Mouse (Mus musculus): ENCODE results near the gene Zcchc14.
"Not testable (repeated sequence)": the region's sequence is repeated elsewhere in the genome, so short reads cannot be mapped to it uniquely, and the experiment has no call there.

The Zcchc14 gene

GRCm38 (mm10) chr8:121620801-121621516, 31.7 kb downstream of the Zcchc14 start:
- no peak for DNase-seq

DNA sequence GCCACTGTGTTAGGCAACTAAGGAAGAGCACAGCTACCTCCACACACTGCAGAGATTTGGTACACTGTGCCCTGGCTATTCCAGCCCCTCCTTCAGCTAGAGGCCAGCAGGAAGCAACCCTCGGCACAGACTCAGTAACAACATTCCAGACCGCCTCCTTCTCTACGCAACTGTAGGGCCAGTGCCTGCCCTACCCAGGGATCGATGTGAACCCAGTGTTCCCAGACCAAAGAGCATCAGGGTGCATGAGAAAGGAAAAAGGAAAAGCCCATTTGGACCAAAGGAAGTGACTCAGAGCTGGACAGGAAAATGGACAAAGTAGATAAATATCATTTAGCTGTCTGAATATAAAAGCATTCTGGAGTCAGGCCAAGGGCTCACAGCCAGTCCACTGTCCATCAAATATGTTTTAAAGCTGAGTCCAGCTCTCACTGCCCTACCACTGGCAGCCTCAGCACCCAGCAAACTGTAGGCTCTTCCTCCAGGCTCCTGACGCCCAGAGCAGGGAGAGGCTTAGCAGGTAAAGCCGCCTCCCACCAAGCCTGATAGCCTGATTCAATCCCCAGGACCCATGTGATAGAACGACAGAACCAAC, 33.2 kb downstream of the Zcchc14 start:
- no peak for DNase-seq

DNA sequence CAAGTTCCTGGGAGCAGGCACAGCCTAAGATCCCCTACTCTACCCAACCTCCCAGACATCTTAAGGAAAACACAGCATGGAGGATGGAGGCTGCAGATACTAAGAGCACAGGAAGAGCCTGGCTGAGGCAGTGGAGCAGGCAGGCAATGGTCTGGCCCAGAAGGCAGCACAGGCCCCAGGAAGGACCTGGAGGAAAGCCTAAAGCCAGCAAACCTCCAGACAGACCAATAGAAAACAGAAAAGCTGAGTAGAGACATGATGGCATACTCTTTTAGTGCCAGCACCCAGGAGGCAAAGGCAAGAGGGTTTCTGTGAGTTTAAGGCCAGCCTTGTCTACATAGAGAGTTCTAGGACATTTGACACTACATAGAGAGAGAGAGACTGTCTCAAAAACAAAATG, 39.3 kb downstream of the Zcchc14 start:
- DNase-seq = no peak

- DNase-seq = no peak
Observed at GRCm38 (mm10) chr8:121609916-121610315, 42.8 kb downstream of the Zcchc14 start.

DNA sequence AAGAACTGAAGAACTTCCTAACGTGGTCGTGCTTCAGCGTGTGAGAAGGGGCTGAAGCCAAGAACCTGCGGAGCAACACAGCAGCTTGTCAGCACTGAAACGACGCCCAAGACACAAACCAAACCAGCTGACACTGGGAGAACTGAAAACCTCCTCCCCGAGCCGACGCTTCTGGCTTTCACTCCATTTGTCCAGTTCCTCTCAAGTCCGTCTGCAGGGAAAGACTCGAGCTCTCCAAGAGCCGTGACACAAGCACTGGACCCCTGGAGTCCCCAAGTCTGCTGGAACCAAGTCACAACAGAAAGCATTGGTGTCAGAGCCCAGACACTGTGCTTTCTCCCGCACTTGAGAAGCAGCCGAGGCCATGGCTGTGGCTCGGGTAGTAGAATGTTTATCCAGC, 43.5 kb downstream of the Zcchc14 start:
- no peak for DNase-seq

GRCm38 (mm10) chr8:121607661-121608060, 45.0 kb downstream of the Zcchc14 start:
- DNase-seq = no peak

DNA sequence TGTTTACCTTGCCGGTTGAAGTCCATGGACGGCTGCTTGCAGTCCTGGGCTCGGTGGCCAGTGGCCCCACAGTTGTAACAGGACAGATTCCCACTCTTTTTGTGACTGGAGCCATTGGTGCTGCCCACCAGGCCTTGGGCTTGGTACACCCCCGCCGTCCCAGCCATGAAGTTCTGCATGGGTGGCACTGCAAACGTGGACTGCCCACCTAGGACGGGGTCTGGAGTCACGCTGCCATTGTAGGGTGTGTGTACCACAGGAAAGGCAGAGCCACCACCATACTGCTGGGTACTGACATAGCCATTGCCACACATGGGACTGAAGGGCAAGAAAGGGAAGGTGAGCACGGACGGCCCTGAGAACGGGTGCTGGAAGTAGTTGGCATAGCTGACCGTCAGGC, 48.9 kb downstream of the Zcchc14 start:
- no peak for DNase-seq

DNA sequence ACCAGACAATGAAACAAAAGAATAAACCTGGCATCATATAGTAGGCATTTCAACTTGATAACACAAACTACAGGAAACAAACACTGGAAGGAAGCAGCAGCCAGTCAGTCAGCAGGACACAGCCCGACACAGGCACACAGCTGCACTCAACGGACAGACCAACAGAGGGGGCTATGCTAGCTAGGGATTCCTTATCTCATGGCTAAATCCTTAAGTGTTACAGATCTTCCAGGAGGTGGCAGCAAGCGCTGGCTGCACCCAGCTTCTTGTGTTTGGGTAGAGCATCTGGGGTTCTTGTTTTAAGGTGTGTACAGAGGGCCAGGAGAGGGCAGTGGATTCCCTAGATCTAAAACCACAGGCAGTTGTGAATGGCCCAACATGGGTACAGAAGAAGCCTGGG, 49.8 kb downstream of the Zcchc14 start:
- DNase-seq = peak; percentile 82

DNA sequence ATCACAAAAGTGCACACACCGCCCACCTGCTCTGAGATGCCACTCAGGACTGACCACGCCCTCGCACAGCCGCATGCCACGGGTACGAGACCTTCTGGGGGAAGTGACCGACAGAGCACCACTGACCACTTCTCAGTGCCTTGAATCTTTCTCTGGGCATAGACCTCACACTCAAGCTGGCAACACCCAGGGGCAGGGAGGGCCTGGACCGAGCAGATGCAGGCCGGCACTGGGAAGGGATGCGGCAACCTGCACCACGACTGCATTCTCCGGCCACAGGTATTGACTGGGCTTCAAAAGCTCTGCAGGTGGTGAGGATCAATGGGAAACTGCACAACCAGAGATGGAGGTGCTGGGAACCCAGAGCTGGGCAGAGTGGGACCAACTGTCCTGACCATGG, 50.3 kb downstream of the Zcchc14 start:
- DNase-seq = no peak

DNA sequence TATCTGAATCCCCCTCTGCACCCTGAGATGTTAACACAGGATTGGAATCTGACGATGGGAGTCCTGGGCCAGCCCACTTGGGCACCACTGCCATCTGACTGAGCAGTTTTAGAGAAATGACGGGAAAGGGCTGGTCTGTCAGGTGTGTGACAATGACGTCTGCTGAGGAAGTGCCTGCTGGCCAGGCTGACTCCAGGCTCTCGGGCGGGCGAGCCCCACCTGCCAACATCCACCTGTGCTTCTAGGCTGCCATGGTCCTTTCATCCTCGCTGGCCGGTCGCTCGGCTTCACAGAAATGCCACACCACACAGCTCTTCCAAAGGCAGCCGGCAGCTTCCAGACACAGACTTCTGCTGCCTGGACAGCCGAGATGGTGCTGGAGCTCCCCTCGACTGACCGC, 52.9 kb downstream of the Zcchc14 start:
- no peak for DNase-seq

GRCm38 (mm10) chr8:121598892-121599291, 53.8 kb downstream of the Zcchc14 start:
- peak; percentile 73 for DNase-seq

DNA sequence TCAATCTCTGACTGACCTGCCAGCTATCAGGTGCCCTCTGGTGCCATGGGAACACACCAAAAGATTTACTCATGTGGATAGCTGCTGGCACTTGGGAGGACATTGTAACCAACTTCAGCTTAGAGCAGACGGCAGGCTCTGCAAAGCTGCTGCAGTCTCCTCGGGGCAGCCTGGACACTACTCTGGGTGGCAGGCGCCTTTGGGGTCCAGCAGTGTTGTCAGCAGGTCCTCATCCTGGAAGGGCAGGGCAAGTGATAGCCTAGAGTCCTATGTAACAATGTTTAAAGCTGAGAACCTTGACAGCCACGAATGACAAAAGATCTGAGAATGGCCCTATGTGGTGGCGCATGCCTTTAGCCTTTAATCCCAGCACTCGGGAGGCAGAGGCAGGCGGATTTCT, 54.5 kb downstream of the Zcchc14 start:
- DNase-seq = no peak

DNA sequence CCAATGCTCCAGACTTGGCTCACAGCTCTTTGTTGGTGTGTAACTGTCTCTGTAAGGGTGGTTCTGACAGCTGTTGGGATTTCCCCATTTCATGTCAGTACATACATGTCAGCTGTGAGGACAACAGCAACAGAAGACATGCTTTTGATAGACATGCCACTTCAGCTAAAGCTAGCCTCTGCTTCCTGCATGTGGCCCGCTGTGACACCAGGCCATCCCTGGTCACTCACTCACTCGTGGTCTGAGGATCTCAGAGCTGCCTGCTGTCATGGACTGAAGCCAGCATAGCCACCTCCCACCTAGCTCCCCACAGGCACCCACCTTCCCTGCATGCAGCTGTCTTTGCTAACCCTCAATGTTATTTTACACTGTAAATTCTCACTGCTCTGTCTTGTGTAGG, 55.2 kb downstream of the Zcchc14 start:
- not testable (repeated sequence) for DNase-seq

DNA sequence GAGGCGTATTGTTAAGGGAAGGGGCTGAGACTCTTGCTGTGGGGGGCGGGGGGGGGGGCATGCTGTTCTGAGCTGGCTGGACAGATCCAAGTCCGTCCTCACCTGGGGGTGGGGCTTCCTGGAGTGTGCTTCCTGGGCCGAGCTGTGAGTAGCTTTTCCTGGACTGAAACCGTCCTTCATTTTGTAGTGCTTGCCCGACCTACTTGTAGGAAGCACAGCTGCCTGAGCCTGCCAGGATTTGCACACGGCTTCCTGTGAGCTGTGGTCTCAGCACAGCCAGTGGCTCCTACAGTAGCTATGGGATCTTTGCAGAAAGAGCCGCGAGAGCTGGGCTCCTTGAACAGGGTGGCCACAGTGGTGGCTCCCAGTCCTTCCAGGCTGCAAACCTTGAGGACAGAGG, 58.7 kb downstream of the Zcchc14 start:
- no peak for DNase-seq

GRCm38 (mm10) chr8:121593293-121593692, 59.4 kb downstream of the Zcchc14 start:
- no peak for DNase-seq

DNA sequence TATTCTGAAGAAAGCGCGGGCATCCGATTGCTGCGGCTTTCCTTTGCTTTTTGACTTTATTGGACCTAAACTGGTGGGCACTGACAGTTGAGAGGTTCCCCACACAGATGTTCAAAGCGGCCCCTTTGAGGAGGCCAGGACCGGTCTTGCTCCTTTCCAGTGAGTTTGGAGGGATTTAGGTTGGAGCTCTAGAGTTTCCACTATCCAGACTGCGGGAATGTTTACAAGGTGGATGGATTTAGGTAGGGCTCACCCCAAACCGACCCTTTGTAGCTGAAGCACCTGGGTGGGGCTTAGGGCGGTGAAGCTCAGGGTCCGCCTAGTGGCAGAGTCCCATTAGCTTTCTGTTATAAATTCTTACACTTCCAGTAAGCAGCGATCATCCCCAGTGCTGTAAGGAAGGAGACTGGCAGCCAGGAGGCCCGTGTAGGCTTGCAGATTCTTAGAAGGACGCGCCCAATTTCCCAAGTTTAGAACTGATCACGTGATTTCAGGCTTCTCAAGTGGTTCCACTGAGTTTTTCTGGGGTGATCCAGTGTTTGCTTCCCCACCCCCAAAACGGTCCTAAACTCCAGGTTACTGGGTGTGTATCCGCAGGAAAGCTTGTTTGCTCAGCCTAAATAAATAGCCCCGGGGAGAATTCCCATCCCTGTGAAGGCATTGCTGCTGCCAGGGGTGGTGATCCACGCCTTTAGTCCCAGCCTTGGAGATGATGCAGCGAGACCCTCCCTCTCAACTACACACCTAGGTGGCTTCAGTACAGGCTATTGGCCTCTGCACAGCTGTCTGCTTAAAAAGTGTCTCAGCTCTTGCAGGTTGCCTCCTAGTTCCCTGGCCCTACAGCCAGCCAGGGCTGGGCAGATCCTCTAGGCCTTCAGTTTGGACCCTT, 61.3 kb downstream of the Zcchc14 start:
- no peak for DNase-seq

GRCm38 (mm10) chr8:121590203-121591177, 62.2 kb downstream of the Zcchc14 start, which contains the start of gene Map1lc3b:
Gene Map1lc3b, plus strand, starts transcription at chr8:121590361.
- DNase-seq = peak; percentile 97

DNA sequence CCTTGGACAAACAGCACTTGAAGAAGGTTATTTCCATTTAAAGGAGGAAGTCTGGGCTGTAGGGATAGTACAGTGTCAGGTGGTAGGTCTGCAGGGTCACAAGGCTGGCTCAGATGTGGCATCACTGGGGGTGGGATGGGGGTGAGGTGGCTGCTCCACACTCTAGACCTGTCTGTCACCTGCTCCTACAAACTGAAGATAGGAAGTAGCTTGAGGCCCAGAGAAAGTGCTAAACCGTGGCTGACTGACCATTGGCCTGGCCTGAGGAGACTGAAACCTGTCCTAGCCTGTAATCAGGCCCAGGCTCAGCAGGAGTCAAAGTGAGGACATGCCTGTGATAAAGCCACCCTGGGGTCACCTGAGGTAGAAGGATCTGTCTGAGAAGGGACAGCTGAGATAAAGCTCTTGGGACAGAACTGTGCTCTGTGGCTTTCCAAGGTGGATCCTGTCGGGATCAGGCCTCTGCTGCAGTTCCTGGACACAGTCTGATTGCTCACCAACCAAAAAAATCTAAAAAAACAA, 63.4 kb downstream of the Zcchc14 start:
- no peak for DNase-seq

DNA sequence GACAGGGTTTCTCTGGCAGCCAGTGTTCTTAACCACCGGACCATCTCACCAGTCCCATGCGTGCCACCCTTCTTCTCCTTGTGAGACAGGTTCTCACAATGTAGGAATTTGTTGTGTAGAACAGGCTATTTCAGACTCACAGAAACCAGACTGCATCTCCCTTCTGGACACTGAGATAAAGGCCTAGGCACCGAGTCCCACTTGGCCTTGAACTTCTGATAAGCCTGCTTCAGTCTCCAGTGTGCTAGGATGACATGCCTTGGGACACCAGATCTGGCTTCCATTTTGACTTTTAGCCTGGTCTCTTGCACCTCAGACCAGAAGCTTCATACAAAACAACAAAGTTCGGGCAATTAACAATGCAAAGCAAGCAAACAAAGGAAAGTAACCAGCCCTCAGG, 64.0 kb downstream of the Zcchc14 start:
- DNase-seq = no peak

GRCm38 (mm10) chr8:121585159-121585825, 67.4 kb downstream of the Zcchc14 start:
- DNase-seq = peak; percentile 100

GRCm38 (mm10) chr8:121584730-121585129, 68.0 kb downstream of the Zcchc14 start:
- DNase-seq = no peak

- peak; percentile 56 for DNase-seq
Observed at GRCm38 (mm10) chr8:121583653-121584052, 69.0 kb downstream of the Zcchc14 start.
